Mouse (Mus musculus) retina, postnatal 1 day (tissue): ENCODE measurements at regions not wholly inside any gene's neighbourhood (a gene's known extent, or its start where the extent isn't known, plus 50 kb on each side); places are given as distances from the start of the nearest gene placed in this dataset.

Source experiments
- DNase-seq: peaks from one replicate; pipeline ENCODE4 v3.0.0-alpha.2; 2012

DNA sequence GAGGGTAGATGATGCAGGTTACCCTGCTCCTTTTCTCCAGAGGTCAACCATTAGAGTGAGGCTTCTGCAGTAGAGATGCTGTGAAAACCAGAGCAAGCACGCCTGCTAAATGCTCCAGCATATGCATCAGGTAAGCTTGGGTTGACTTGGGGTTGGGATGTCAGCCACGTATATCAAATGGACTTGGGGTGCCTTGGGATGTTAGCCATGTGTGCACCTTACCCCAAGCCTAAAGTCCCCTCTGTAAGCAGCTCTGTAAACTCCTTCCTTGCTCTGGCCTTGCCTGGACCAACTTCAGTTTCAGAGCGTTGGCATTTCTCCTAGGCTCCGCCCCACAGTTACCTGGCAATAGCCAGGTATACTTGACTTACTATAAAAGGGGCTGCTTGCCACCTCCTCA lies 155.3 kb upstream of the Tmtc1 start:
- no peak for DNase-seq

DNA sequence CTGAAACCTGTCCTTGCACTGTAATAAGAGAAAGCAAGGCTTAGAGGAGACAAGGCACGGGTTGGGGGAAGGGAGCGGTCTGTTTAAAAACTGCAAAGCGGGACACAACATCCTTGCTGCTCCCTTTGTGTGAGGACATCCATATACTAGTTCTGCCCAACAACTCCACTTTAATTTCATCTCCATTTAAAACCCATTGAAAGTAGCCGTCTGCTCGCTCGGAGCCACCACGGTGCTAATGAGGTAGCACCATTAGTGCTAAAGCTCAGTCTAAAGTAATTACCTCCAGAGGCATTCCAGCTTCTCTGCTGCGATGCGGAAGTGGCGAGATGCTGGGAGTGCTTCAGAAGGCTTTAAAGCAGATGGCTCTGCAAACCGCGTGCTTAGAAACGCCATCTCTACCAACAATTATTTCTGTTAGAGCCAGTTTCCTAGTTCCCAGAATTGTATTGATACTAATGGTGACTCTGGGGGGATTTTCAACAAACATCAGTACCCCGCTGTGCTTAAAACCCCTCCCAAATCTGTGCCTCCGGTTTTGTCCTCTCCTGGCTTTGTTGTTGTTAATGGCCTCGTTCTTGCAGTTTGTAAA lies 154.7 kb upstream of the Tmtc1 start:
- peak; percentile 75 for DNase-seq

DNA sequence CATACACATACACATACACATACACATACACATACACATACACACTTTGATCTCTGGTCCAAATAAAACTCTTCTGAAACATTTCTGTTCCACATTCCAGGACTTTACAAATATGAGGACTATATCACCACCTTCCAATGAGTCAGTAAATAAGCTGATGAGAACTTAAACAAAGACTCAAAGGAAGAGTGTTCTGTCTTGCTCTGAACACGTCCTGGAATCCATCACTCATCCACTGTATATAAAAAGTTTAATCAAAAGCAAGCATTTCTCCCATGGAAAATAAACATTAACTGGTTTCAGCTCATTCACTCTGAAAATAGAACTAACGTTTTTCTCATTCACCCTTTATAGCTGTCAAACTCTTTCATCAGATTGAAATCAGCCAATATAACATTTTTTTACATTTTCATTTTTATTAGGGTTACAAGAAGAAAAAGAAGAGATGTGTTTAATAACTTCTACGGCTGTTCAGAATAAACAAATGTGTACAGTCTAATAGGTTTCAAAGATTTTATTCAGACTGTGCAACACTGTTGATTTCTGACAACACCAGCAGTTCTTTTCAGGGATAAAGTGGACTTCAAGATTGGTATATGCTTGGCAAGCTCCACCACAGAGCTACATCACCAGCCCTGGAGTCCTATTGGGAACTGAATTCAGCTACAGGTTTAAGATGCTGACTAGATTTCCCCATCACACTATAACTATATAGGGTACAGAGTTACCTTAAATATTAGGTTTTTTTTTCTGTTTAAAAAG lies 151.0 kb upstream of the Tmtc1 start:
- DNase-seq = no peak

DNA sequence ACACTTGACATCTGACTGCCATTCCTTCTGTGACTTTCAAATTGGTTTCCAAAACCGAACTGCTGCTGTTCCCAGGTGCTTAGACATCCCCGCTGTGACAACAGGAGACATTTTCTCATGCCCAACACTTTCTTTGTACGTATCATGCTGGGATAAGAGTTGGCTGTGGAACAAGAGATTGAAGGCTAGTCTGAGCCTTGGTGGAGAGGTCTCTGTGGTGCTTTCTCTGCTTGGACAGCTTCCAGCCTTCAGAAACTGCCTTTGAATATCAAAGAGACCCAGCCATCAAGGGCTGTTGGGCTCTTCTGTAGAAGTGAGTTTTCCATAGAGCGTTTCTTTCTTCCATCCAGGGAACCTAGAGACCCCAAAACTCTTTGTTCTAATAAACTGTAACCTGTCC lies 144.8 kb upstream of the Tmtc1 start:
- DNase-seq = no peak

DNA sequence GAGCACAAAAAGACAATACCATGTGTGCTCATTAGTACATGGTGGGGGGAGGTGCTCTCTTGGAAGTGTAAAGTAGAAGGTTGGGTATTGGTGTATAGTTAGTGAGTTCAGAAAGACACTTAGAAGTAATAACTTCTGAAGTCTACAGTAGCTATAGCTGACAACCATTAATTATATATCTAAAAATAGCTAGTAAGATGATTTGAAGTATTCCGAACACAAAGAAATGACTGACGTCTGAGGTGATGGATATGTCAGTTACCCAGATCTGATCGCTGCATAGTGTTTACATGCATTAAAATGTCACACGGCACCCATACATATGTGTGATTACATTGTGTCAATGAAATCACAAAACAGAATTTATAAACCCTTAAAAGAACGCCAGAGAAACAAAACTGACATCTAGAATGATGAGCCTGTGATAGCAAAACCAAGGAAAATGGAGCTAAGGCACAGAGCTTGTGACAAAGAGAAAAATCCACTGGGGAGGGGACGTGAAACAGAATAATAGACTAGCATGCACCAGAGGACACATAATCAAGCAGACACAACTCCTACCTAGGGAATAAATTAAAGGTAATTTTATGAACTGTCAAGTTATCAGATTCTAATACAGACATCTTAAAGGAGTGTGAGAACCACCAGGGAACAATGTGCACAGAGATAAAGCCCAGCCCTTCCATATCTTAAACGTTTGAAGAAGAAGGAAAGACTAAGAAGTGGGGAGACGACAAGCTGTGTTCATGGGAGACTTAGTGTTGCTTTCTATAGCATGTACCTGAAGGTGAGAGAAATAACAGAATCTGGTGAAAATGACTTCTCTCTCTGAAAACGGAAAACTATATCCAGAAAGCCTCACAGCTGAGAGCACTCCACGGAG lies 142.5 kb upstream of the Tmtc1 start:
- peak; percentile 30 for DNase-seq

DNA sequence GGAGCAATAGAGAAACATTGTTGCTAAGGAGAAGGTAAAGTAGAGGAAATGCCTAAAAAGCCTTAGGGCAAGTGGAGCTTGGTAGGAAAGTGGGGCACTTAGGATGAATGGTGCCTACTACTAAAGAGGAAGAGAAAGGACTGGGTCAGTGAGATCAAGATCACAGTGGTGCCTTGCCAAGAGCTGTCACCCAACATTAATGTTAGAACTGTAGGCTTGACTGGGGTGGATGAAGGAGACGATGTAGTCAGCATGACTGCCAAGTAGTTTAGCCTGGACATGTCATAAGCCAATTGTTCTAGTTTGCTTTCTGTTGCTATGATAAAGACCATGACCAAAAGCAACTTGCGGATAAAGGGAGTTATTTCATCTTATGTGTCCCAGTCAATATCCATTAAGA lies 139.9 kb upstream of the Tmtc1 start:
- peak; percentile 44 for DNase-seq

DNA sequence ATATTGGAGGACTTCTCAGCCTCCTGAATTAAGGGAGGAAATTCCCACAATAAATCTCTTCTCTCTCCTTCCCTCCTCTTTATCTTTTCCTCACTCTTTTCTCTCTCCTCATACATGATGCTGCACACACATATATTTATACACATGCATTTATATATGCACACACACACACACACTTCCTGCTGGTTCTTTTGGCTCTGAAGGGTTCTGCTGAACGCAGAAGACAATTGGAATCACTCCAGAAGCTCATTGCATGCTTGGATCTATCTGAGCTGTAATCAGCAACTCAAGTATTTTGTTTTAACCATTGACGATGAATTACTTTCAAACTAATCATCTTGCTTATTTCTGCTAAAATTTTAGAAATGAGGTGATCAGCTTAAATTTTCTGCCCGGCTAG lies 134.1 kb upstream of the Tmtc1 start:
- DNase-seq = no peak

DNA sequence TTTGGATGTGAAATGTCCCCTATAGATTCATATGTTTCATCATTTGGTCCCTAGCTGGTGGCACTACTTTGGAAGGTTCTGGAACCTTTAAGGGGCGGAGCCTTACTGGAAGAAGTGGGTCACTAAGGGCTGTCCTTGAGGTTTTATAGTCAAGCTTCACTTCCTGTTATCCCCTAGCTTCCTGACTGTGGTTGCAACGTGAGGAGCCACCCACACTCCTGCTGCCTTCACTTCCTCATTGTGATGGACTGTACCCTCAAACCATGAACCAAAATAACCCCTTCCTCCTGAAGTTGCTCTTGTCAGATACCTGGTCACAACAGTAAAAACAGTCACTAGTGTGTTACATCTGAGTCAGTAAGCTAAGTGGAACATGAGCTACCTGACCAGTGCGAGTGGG lies 133.5 kb upstream of the Tmtc1 start:
- DNase-seq = no peak

DNA sequence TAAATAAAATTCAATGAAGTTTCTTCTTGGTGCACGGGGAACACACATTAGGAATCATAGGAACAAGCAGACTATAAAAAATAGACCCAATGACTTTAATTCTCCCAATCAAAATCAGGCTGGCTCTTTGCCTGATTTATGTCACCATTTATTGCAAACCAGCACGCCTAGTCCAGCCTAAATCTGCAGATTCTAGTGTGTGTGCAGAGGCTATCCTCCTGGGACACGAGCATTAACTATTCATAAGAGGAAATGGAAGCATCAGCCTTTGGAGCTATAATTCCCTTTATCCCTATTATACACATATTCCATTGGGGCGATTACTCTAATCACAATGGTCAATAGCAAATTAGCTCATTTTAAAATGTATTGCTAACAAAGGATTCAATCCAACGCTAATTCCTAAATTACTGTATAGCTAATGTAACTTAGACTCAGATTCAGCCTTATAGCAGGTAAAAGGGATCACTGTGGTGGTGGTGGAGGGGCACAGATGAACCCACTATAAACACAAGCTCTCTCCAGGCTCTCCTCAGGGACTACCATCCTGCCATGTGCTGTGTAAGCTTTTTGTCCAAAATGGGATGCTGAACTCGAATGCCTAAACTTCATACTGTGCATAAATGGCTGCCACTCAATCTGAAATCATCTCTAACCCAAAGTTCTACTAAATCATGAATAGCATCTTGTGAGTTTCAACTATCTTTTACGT lies 130.7 kb upstream of the Tmtc1 start:
- no peak for DNase-seq

DNA sequence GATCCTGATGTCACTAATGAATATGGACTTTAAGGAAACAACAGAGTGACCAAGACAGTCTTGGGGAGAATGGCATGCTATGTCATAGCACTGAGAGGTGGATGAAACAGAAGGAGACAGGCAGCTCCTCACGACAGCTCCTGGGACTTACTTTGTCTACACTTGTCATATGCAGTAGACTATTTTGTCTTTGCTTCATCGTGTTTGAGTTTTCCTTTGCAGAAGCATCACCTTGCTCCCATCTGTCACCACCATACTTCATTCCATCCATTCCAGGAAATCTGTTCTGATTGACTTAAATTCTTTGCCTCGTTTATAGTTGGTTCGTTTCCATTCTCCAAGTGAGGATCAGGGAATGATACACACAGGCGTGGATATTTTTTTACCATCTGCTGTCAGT lies 128.0 kb upstream of the Tmtc1 start:
- no peak for DNase-seq

DNA sequence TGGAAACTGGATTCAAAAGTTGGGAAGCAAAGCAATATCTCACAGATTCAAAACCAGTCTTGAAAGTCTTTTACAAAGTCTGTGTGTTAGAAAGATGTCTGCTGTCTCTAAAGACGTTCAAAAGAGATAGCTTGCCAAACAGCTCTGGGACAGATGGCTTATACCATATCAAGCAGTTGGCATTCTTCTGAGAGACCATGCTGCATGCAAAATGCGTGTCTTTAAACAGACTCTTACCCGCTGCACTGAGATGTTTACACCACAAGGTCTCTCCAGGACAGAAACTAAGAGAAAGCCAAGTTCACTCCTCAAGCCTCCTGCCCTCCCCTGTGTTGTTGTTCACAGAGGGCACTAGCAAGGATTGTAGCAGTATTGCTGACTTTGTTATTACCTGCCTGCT lies 127.5 kb upstream of the Tmtc1 start:
- no peak for DNase-seq

DNA sequence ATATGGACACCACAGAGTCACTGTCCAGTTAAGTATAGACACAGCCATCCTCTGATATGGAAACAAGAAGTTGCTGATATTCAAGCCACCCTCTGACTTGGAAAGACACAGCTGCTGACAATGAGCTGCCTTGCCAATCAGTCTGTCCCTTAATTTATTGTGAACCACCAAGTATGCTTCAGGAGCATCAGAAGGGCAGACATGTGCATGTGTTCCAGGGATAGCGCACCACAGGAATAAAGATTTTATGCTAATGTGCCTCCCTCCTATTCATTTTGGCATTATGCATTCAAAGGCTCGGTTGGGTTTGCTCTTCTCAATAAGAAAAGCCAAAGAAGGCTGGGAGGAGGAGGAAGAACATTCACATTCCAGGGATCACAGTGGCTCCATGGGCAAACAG lies 120.0 kb upstream of the Tmtc1 start:
- DNase-seq = no peak

DNA sequence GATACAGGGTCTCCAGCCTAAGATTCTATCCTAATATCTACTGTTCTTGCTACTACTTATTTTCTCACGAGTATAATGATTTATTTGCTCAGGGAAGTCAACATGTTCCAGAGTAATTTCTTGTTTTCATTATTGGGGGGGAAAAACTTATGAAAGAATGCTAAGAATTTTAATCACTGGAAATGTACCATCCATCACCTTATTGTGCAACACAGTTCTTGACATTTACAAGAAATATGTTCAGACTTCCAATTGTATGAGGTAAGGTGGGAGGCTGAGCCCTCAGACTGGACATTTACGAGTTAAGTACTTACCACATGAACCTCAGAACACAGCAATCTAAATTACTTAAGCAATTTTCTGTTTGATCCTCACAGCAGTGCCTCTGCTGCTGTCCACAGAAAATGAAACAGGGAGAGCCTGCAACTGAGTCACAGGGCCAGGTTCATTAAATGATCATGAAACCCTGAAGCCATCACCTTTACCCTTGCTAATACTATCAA lies 118.1 kb upstream of the Tmtc1 start:
- DNase-seq = no peak

DNA sequence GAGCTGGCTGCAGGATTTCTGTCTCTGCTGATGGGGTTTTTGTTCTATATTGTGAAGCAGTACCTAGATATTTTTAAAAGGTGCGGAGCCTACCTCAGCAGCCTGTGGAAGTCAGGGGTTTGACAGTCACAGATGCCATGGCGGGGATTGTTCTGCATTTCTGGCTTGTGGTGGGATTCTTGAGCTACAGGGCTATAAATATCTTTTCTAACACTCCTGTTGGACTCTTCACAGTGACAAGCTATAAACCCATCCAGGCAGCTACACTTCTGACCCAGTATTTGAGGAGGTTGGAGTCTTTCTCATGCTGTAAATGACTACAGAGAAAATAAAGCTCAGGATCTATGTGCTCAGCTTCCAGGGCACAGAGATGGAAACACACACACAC lies 112.3 kb upstream of the Tmtc1 start:
- no peak for DNase-seq

DNA sequence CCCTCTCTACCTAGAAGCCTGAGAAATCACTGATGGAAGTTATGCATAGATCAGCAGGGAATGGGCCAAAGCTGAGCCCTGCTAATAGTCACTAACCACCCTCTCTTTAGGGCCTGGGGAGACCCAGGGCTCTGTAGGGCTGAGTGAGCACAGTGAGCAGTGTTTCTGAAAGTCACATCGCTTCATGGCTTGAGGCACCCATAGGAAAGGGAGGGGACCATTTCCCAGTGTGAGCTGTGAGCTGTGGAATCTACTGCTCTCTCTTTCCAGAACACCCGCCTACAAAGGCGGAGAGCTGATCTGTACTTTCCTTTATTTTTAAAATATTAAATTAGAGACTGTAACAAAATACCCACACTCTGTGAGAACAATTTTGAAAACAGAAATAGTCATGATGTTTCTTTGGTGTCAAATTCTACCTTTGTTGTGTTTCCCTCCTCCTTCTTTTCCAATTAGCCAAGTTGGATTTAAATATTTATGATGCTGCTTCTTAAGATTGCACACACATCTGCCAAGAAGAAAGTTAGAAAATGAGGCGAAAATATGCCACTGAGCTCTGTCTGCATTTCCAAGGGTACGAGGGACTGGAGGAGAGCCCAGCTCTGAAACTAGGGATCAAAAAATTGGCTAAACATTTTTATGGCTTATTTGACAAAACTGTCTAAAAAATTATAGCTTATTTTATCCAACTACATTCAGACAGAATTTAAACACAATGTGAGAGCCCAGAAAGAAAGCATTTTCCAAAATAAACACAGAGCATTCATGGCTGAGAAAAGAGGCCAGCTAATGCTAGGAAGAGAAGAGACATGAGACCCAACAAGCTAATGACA lies 111.7 kb upstream of the Tmtc1 start:
- no peak for DNase-seq

DNA sequence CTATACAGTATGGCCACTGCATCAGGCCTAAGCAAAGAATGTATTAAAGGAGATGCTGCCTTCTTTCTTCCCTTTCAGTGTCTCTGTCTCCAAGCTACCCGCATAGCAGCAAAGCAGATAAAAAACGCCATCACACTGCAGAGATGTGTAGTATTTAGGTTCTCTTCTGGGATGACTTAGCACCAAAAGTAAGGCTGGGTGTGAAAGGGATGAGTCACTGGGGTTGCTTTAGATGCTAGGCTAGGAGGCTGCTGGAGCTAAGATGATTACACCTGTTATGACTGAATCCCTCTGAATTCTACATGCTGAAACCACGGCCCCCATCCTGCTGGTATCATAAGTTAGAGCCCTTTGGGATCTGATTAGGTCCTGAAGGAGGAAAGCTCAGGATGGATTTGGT lies 110.3 kb upstream of the Tmtc1 start:
- DNase-seq = no peak

DNA sequence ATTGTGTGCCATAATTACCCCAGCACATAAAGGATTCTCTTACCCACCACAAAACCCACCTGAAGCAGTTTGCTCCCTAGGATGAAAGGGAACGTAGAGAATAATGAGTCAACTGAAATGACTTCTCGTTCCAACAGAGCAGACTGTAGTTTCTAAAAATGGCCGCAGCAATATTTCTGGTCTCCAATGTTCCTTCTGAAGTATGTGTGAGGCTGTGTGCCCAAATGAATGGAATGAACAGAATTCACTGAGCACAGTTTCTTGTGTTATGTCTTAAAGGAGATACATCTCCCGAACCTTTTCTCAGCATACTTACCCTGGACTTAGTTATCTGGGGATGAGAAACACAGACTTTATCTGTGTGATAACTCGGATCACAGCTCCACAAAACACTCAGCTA lies 109.4 kb upstream of the Tmtc1 start:
- DNase-seq = no peak

DNA sequence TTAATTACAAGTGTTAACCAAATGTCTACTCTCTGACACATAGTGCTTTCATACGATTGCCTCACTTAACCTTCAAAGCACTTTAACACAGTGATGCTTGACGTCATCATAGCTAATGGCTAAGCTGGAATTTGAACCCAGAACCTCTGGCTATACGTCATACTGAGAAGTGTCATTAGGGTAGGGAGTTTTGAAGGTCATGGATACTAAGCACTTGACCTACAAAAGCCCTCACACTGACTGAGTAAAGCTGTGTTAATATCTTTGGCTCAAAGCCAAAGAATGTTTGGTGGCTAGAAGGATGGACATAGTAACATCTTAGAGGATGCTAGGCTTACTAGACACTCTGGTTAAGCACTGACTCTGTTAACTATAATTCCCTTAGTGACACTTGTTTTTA lies 106.9 kb upstream of the Tmtc1 start:
- peak; percentile 17 for DNase-seq

DNA sequence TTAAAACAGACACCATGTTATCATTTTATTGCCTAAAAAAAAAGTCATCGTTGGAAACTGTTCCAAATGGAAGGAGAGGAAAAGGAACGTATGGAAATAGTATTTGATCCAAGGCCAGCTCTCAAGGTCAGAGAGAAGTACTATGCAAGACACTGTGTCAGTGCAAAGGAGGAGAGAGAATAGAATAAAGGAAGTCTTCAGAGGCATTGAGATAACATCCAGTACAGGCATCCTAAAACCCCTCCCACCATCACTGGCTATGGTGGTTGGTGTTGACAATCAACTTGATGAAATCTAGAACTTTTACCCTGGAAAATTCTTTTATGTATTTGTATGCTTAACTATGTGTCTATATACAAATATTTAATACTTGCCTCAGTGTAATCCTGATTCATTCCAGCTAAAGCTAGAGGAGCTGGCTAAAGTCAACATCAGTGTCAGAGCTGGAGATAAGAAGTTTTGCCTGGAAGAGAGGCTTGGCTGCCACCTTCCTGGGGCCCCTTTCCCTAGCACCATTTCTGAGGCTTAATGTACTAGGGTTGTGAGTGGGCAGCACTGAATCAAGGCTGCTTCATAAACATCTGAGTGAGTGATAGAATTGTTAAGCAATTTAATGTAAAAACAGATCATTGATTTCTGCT lies 104.1 kb upstream of the Tmtc1 start:
- DNase-seq = no peak

DNA sequence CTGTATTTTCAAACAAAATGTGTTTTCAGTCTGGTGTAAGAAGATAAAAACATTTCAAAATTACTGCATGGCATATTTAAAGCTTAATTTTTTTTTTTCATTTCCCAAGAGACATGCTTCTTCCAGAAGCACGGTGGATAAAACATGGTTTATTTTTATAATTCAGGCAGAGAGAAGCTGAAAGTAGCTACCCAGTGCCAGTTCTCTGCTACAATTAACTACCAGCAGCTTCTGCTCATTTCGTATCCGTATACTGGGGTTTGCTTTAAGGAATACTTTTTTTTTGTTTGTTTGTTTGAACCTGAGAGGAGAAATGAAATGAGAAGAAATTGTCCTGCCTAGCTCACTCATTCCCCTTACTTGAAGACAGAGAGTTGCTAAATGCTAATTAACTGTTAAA lies 98.9 kb upstream of the Tmtc1 start:
- DNase-seq = no peak

DNA sequence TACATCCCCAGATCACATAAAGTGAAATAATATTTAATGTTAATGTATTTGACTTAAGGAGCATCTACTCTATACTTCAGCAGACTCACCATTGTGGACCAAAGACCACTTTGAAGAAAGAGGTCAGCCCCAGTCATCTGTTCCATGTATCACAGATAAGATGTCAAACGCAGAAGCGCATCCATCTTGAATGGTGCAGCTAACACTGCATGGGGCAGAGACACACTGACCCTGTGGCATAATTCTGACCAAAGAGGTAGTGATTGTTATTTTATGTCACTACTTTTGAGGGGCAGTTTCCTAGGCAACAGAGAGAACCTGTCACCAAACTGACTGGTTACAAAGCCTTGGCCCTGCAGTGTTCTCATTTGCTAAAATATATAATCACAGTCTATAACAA lies 97.8 kb upstream of the Tmtc1 start:
- no peak for DNase-seq
